Mouse (Mus musculus) megakaryocyte progenitor cell, adult 5-6 weeks (primary cell): Measurements from ENCODE around the gene Ddah1. TPM values are rescaled to one million over a fixed set of nuclear protein-coding genes. Genes with fewer than 3 reads are reported as not detected.
A peak's percentile ranks its signal among the peaks of the same experiment; 100 is the strongest.
"Not testable (repeated sequence)": the region's sequence is repeated elsewhere in the genome, so short reads cannot be mapped to it uniquely, and the experiment has no call there.

Experiments
- ATAC-seq: replicated peaks from 2 replicates; pipeline ENCODE4 v1.8.0; 2016; ENCODE audit warnings: mild to moderate bottlenecking, moderate TSS enrichment, inconsistent platforms; ENCODE audit not compliant: poor library complexity
- total RNA-seq, 2 experiments: library from RNA; stranded (forward) in 1 of 2; stranded (reverse) in 1 of 2; fragments of 157-497, 149-512 nt in 1 of 2; fragments of 200-1000 nt in 1 of 2; gene quantifications; 2 replicates each; pipeline versions ENCODE4 v1.2.3 to v1.2.4; 2015 to 2017

Ddah1 gene
- total RNA-seq, 2 experiments from 2014 or later, result not detected

DNA sequence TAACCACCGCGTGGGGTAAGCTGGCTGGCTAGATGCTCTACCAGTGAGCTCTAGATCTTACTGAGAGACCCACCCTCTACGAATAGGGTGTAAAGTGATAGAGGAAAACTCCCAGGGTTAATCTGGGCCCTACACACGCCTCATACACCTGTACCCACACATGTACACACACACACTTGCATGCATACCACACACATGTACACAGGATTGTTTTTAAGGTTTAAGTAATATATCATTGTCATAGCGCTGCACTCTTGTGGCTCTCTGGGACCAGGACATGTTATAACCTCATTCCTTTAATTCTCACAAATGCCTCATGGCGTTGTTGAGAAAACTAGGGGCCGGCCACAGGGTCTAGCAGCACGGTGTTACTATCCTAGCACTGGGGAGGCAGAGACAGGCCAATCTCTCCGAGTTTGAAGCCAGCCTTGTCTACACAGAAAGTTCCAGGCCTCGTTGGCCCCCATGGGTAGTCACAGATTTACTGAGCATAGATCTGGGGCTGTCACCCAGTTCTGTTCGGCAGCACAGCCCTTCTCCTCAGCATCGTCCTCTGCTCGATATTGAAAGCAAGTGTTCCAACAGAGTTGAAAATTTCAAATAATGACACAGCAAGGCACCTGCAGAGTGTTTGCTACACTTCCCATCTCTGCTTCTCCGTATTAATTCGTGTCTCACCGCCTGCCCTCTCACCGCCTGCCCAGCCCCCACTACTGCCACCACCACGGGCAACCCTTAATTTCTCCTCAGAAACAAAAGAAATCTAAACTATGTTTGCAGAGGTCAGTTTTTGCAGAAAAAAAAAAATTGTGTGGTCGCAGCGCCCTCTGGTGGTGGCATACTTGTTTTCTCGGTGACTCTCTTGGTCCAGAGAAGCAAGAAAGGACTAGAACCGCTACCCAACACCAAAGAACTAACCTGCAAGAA is 146.6 kb downstream of the Ddah1 start:
- peak; percentile 80 for ATAC-seq

DNA sequence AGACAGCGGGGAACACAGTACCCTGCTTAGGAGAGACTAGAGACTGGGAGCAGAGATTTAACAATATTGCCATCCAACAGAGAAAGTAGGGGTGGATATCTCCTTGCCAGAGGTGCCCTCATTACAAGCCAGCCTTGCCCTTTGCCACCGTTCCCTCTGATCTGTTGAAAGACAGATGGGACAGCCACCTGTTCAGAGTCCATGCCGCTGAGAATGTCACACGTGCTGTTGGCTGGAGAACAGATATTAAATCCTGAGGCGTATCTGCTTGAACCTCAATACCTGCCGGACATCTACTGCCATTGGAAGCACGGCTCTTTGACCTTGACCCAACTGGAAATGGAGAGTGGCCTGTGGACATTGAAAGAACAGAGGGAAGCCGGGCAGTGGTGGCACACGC is 148.1 kb downstream of the Ddah1 start:
- no peak for ATAC-seq

DNA sequence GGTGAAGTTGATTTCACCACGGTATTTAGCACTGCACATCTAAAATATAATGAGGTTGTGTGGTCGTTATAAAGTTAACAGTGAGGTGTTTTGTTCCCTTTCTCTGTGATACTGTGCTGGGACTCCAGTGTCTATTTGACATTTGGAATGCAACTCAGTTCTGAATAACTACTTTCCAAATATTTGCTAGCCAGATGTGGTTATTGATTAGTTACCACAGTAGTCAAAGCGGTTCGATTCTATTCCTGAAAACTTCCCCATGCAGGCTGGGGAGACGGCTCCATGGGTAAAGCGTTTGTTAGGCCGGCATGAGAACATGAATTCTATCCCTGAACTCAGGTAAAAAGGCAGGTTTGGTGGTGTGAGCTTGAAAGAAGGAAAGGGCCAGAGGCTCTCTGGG is 154.0 kb downstream of the Ddah1 start:
- no peak for ATAC-seq

DNA sequence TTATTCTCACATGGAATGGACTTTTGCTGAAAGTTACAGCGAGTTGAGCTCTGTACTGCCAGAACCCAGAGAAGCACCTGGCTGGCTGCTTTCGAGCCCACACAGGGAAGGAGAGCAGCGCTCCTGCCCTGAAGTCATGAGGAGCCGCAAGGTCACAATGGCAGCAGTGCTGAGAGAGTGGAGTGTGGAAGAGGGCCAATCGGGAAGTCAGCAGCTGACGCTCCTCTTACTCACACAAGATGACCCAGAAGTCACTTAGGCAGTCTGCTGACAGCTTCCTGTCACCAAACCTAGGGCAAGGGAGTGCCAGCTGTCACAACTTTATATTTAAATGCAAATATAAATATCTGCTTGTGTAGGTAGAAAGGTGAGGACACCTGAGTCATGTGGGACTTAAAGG is 154.8 kb downstream of the Ddah1 start:
- ATAC-seq, result no peak

DNA sequence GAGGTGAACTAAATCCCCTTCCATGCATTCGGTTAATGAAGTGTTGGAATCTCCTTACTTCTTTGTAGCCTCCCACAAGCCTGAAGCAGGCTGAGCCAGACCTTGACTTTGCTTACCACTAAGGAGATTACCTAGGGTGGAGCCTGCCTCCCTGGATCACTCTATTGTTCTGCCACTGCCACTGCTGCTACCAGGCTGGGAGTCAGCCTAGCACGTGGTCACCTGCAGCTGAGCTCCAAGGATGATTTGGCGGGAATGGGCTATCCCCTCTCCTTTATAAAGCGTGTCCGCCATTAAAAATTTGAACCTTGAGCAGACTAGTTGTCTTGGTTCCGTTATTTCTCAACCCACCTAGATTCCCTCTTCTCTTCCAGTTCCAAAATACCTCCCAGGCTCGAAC is 155.5 kb downstream of the Ddah1 start:
- not testable (repeated sequence) for ATAC-seq

DNA sequence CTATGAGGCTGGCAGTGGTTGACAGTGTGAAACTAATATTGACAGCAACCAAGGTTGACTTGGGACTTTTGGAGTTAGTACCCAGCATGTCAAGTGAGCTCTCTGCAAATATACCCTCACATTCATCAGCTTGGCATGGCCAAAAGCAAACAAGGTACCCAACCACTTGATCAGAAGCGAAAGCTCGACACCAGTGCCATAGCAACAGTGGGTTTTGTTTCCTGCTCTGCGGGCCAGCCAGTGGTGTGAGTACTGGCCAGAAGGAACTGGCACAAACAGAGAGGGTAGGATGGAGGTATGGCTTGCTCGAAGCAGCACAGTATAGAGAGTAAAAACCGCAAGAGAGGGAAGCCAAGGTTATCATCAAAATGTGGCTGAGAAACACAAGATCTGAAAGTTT is 157.9 kb downstream of the Ddah1 start:
- 0 out of 2 replicates have a peak, but pooled peaks have one; percentile 50 for ATAC-seq

DNA sequence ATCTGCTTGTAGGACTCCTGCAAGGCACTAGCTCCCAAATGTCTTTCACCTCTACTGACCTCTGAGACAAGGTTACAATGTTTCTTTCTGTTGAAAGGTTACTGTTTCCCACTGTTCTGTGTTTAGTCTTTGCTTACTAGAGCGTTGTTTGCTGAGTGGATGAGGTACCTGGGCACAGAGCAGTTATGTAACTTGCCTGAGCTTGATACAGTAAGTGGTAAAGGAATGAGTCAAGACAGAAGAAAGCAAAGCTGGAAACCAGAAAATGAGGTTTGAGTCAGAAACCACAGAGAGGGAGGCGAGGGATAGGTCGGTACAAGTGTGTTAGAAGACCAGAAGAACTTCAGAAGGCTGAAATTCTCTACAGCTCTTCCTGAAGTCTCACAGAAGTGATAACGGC is 158.4 kb downstream of the Ddah1 start:
- ATAC-seq, result 0 out of 2 replicates have a peak, but pooled peaks have one; percentile 4

DNA sequence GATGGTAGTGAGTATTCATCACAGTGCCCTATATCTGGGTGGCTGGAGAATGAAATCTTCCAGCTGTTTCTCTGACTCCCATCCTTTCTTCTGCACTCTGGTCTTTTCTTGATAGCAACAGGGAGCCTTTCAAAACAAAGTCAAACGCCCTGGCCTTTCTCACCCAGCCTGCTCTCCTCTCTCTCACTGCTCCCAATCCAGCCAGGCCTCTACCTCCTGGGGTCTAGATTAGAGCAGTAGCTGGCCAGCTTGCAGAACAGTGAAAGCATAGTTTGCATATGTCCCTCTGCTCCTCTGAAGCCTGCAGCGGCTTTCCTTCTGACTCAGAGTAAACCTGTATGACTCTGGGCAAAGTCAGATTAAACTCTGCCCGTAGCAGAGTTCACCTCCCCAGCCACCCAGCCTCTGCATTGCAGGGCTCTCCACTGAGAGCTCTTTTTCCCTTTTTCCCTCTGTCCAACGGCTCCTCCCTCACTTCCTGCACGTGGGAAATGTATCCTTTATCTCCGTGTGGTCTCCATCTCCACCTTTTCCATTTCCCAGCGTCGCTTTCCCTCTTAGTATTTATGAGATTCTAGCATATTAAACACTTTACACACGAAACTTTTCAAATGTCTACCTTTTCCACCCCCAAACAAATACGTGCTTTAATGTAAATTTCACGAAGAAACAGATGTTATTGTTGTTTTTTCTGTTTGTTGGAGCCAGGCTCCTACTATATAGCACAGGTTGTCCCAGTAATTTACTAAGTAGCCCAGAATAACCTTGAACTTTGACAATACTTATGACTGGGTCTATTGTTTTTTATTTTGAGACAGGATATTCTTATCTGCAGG is 163.8 kb downstream of the Ddah1 start, which contains the start of gene Bcl10:
TSS of gene Bcl10 (plus strand) at position 786 of the 836 bp plus-strand sequence.
- ATAC-seq, result no peak

DNA sequence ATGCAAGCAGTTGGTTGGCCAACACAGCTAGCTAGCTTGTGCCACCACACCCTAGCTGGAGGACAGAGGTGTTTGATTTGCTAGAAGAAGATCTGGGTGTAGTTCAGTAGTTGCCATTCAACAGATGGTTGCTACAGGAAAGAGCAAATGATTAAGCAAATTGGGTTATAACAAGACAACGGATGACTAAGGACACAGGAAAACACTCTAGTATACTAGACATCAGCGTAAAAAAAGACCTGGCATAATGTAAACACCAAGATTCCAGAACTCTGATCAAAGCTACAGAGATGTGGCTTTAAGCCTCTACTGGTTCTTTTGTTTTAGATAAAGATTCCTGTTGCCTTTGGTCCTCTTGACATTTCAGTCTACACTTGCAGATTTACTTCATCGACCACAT is 164.5 kb downstream of the Ddah1 start:
- no peak for ATAC-seq

DNA sequence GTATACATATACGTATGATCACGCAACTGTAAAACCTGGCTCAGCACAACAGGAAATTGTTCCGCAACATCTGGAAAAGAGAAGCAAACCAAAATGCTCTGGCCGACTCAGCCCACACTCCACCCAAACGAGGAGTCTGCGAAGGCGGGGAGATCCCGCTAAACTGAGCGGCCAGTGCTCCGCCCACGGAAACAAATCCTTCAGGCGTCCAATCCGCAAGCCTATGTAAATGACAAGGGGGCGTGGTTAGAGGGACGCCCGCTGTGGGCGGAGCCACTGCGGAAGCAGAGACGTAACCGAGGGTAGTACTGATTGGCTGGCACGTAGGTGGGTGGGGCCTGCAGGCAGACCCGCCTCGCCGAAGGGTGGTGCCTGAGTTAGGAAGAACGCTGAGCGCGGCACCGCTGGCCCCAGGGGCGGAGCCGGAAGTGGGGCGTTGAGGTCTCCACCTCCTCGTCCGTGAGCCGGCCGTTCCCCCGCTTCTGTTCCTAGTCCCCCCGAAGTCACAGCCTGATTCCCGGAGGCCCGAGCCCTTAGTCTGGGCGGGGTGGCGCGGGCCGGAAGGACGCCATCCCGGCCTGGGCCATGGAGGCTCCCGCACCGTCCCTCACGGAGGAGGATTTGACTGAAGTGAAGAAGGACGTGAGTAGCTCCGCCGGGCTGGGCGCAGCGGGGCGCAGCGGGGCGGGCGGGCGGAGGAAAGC is 165.6 kb downstream of the Ddah1 start:
- ATAC-seq, result peak; percentile 89

DNA sequence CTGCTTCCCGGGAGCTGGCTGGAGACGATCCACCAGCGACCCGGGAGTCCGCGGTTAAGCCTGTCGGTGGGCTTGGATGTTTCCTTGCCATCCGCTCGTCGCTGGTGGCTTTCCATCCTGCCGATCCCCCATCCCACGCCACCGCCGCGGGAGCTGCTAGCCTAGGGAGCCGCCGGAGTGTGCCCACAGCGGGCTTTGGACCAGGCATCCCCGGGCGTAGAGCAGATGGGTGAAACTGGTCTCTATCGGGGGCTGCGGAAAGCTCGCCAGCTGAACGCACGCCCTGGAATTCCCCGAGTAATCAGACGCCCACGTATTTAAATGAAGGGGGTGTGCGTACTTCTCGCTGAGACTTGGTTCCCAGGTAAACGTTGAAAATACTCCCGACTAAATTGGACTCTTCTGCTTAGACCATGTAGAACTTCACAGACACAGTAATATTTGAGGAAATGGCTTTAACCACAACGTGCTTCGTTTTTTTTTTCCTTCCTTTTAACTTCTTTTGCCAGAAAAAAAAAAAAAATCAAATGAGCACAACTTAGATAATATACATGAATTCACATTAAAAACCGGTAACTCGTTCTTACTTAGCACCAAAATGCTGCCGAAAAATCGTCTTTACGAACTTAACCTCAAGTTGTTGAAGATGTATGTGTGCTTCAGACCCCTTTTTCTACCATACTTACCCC is 166.3 kb downstream of the Ddah1 start:
- peak; percentile 18 for ATAC-seq

DNA sequence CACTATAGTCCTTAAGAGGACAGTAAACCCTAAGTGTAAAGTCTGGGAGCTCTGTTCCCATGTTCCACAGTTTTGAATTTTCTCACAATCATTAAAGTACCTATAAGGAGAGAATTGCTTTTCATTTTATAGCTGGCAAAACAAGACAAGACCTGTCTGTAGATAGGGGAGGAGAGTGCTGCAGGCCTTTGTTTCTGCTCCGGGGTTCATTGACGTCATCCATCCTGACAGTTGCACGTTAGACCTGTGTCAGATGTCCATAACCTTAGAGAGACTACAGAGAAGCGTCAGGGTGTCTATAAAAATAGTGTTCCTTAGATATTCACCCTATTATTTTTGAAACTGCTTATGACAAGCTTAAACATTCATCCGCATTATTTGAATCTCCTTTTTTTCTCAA is 167.0 kb downstream of the Ddah1 start:
- ATAC-seq, result no peak

DNA sequence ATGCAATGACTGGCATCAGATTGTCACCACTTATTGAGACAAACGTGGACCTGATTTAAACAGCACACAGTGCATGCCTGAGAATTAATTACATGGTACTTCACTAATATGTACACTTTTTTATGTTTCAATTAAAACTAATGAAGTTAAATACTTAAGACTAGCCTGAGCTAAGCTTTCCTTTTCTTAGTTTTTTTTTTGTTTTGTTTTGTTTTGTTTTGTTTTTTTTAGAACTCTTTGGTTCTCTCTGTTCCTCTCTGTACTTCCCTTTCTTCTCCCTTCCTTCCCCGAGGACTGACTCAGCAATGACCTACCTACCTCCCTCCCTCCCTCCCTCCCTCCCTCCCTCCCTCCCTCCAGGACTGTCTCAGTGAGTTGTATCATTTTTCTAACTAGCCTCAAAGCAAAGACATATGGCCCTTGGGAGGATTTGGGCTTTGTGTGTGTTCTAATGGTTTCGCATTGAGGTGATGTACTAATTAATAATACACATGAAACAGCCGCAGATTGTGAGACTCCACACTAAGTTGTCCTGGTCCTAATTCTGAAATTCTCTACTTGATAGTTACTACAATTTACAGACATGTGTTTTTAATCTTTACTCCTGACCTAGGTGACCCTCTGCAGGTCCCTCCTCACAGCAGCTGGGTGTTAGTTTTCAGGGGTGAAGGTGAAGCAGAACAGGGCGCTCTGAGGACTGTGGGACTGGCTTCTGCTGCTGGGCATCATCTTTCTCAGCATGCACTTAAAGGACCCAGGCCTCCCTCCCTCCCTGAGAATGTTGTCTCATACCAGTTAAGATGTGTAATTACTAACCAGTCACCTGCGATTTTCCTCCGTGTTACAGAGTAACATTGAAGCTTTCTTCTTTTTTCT is 171.3 kb downstream of the Ddah1 start:
- ATAC-seq, result peak; percentile 61

DNA sequence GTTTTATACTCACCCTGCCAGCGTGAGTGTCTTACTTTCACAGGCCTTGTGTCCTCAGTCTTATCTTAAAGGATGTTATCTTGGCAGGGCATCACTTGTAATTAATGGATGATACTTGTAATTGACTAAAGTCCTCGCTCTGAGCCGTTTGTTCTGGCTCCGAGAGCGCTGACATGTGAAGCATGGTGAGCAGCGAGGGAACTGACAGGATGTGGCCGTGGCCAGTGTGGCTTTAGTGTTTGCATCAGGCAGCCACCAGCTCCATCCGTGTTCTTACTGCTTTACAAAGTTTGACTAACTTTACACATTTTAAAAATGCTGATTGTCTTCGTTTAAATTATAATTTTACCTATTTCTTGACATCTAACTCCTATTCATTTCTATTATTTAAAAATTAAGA is 175.4 kb downstream of the Ddah1 start:
- ATAC-seq, result peak; percentile 56

DNA sequence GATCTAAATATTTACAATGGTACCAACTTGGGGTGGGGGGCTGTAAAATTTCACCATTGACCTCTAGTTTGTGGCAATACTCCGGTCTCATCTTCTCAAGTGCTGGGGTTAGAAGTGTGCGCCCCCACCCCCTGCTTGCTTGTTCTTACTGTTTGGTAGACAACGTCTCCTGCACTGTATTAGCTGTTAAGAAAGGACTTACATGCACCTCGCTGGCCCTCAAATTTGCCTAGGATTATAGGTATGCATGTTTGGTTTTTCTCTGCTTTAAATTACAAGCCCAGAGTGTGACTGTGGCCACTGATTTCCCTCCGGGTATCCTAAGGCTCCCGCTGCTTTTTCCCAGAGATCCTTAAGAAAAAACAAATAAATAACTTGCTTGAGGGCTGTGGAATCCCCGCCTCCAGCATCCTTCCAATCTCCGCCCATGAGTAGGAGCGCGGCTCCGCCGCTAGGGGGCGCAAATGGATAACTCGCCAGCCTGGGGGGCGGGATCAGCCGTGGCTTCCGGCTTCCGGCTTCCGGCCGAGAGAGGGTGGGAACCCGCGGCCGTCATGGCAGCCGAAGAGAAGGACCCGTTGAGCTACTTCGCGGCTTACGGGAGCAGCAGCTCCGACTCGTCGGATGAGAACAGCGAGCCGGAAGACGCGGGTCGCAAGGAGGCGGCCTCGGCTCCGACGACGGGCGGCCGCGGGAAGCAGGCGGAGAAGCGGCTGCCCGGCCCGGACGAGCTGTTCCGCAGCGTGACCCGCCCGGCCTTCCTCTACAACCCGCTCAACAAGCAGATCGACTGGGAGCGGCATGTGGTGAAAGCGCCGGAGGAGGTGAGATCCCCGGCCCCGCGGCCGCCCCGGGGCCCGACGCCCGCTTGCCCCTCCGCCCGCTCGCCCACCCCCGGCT is 179.3 kb downstream of the Ddah1 start, which contains the start of gene 2410004B18Rik:
TSS of gene 2410004B18Rik (plus strand) at position 510 of the 900 bp plus-strand sequence.
- peak; percentile 80 for ATAC-seq

DNA sequence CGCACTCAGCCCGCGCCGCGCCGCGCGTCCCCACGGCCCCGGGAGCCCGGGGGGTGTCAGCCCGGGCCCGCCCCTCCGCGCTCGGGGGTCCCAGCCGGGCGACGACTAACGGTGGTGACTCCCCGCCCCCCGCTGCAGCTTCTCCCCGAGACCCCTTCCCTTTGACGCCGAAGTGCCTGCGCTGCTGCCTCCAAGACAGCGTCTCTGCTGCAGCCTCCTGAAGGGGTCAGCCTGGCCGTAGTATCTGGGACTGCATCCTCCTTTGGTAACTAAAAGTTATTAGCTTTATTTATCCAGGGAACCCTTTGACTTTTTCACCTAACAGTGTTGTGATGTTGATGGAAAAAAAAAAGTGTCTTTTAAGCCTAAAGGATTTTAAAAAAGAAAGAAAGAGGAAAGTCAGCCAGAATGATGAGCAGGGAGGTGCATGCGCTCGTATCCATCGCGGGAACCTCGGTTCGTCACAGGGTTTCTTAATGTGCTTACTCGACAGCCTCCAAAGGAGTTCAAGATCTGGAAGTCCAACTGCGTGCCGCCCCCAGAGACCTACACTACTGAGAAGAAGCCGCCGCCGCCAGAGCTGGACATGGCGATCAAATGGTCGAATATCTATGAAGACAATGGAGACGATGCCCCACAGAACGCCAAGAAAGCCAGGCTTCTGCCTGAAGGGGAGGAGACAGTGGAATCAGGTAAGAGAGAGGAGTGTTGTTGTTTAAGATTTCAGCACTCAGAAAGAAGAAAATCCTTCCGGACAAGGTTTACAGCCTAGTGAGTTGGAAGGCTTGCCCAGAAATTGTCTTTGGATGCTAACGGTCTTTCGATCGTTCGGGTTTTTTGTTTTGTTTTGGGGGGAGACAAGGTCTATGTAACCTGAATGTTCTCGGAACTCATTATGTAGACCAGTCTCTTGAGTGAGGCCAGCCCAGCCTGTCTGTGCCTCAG is 180.2 kb downstream of the Ddah1 start:
- no peak for ATAC-seq

DNA sequence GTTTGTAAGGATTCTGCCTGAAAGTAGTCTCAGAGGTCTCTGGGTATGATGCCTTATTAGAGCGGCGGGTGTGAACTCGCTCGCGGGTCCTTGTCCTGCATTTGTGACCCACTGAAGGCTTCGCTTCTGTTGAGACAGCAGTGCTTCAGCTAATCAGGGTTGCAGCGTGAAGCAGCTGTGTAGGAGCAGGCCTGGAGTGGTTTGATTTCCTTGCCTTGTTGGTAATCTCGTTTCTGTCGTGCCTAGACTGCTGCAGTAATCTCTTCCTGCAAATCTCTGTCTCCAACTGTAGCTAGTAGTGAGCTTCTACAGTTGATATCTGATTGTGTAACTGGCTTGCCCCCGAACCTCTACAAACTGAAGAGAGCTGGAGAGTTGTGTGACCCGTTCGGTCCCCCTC is 180.9 kb downstream of the Ddah1 start:
- ATAC-seq, result peak; percentile 50
